ENCODE assay signal across 22 mouse cellular contexts in genomic region chr3:121558861-121559260, GRCm38 (mm10). TPM values are rescaled to one million over a fixed set of nuclear protein-coding genes. Genes with fewer than 3 reads are reported as not detected.
DNase-seq lines count a peak whose midpoint lies in the region; ATAC-seq and TF ChIP-seq lines count a peak whose summit lies in the region.
"Had no signal": no experiment of that assay in that cellular context is flagged by ENCODE, and none has a peak within 500 bp of the region (broad histone marks: within the 10 kb centered on the region; RNA-seq: fewer than 3 reads in every experiment).

No protein-coding gene starts in this region.

- H3K4me3 ChIP-seq in lung, embryonic 14.5 days (ENCODE audit: low read depth, low read length): no peak overlapping the region
- H3K4me3 ChIP-seq in lung, adult 2 months (replicated peaks; ENCODE audit: extremely low read depth, low read depth, low read length): no peak overlapping the region
- H3K4me3 ChIP-seq in ES-Bruce4 (ENCODE audit: low read depth, low read length): no peak overlapping the region
- peak overlapping the region in 1 of 2 experiments; percentile 14; a peak in 2 of 4 replicates for H3K4me3 ChIP-seq in ES-E14 (ENCODE audit: insufficient read depth in 1 of 2, low read depth in 1 of 2, low read length in 2 of 2, poor library complexity in 1 of 2, severe bottlenecking in 1 of 2)
- H3K4me3 ChIP-seq in stomach, postnatal 0 days (ENCODE audit: low read depth, low read length): no peak overlapping the region
- H3K4me3 ChIP-seq: embryonic facial prominence, embryonic 15.5 days; erythroblast, embryonic 14.5 days; forebrain, embryonic 10.5 days; heart, embryonic 10.5 days; hindbrain, embryonic 15.5 days had no signal

- no peaks in the 10 kb centered on the region for H3K36me3 ChIP-seq in lung, embryonic 14.5 days (ENCODE audit: insufficient read depth)
- H3K36me3 ChIP-seq in ES-Bruce4 (ENCODE audit: control insufficient read depth, insufficient read depth, low read length, poor library complexity, severe bottlenecking): no peaks in the 10 kb centered on the region
- H3K36me3 ChIP-seq in ES-E14 (ENCODE audit: control insufficient read depth, insufficient read depth, low read length, poor library complexity, severe bottlenecking): no peaks in the 10 kb centered on the region
- no peaks in the 10 kb centered on the region for H3K36me3 ChIP-seq in stomach, postnatal 0 days (ENCODE audit: control insufficient read depth, insufficient read depth, low read length)
- H3K36me3 ChIP-seq: embryonic facial prominence, embryonic 15.5 days; forebrain, embryonic 10.5 days; heart, embryonic 10.5 days; hindbrain, embryonic 15.5 days had no signal

- H3K27me3 ChIP-seq in lung, embryonic 14.5 days (ENCODE audit: insufficient read depth, low read length): no peaks in the 10 kb centered on the region
- H3K27me3 ChIP-seq in ES-Bruce4 (ENCODE audit: control insufficient read depth, insufficient read depth, low read length, poor library complexity, severe bottlenecking): no peaks in the 10 kb centered on the region
- no peaks in the 10 kb centered on the region for H3K27me3 ChIP-seq in stomach, postnatal 0 days (ENCODE audit: control insufficient read depth, insufficient read depth, low read length)
- H3K27me3 ChIP-seq: CH12.LX; embryonic facial prominence, embryonic 15.5 days; hindbrain, embryonic 15.5 days had no signal

- in situ Hi-C loops in ES-E14 (cut with MboI; ENCODE audit: low sequenced_read_pairs in 2 of 2, unreplicated experiment in 2 of 2): loop anchor here in 1 of 2 experiments (10.0 kb wide), 1 partner anchor 166 kb away; the partner anchor contains the start of gene F3

- TF ChIP-seq EP300 in ES-Bruce4 (IDR thresholded peaks at IDR 0.05; ENCODE audit: insufficient read depth, low read depth, low read length): 0 out of 2 replicates have a peak, but pooled peaks have one; percentile 21
- TF ChIP-seq EP300 in stomach, postnatal 0 days (optimal IDR thresholded peaks at IDR 0.05): no peak

- no peak for ATAC-seq in lung, embryonic 14.5 days (ENCODE audit: insufficient read depth)
- ATAC-seq in stomach, postnatal 0 days (ENCODE audit: low FRiP score, low TSS enrichment): no peak
- ATAC-seq: forebrain, embryonic 16.5 days had no signal

- no peak for TF ChIP-seq POLR2A in lung, adult 2 months (IDR thresholded peaks at IDR 0.05; ENCODE audit: borderline replicate concordance, extremely low read depth, low read depth, low read length)
- no peak for TF ChIP-seq POLR2A in ES-Bruce4 (IDR thresholded peaks at IDR 0.05; ENCODE audit: insufficient read depth, low read length)

- peaks cover 6% of the 10 kb centered on the region; the same call in 1 of the 2 replicates for H3K4me1 ChIP-seq in lung, embryonic 14.5 days (ENCODE audit: insufficient read depth)
- peaks cover 7% of the 10 kb centered on the region; the same call in 1 of the 2 replicates for H3K4me1 ChIP-seq in lung, adult 2 months (ENCODE audit: control insufficient read depth, insufficient read depth, low read length)
- peaks cover 8% of the 10 kb centered on the region for H3K4me1 ChIP-seq in ES-Bruce4 (ENCODE audit: control insufficient read depth, insufficient read depth, low read length)
- peaks cover 0 to 10% of the 10 kb centered on the region in 2 experiments; a peak in 2 of 4 replicates for H3K4me1 ChIP-seq in ES-E14 (ENCODE audit: control insufficient read depth in 2 of 2, insufficient read depth in 2 of 2, low read length in 2 of 2, poor library complexity in 1 of 2)
- no peaks in the 10 kb centered on the region for H3K4me1 ChIP-seq in stomach, postnatal 0 days (replicated peaks; ENCODE audit: control insufficient read depth, insufficient read depth)
- H3K4me1 ChIP-seq: hindbrain, embryonic 15.5 days had no signal

- peak overlapping the region; percentile 62 for H3K27ac ChIP-seq in lung, embryonic 14.5 days (ENCODE audit: low read depth)
- peak overlapping the region; percentile 90 for H3K27ac ChIP-seq in ES-Bruce4 (ENCODE audit: insufficient read depth, low read length)
- H3K27ac ChIP-seq in ES-E14 (ENCODE audit: insufficient read depth, low read depth, low read length, poor library complexity, severe bottlenecking): peak overlapping the region; percentile 92
- H3K27ac ChIP-seq in stomach, postnatal 0 days (replicated peaks): peak overlapping the region; percentile 84; the same call in 1 of the 2 replicates
- H3K27ac ChIP-seq: heart, embryonic 10.5 days; hindbrain, embryonic 15.5 days had no signal

- no peak overlapping the region for H3K4me2 ChIP-seq in lung, embryonic 14.5 days
- no peak overlapping the region for H3K4me2 ChIP-seq in stomach, postnatal 0 days (replicated peaks; ENCODE audit: low read depth)
- H3K4me2 ChIP-seq: embryonic facial prominence, embryonic 15.5 days; hindbrain, embryonic 15.5 days had no signal

- WGBS in lung, embryonic 14.5 days: 84% methylated on average over 8 of the region's 8 CpGs
- WGBS in lung, adult 2 months: 83% methylated on average over 8 of the region's 8 CpGs
- WGBS in stomach, postnatal 0 days: 82% methylated on average over 8 of the region's 8 CpGs

- no peak overlapping the region for H3K9ac ChIP-seq in lung, embryonic 14.5 days
- H3K9ac ChIP-seq in ES-Bruce4 (ENCODE audit: low read depth, poor library complexity, severe bottlenecking): no peak overlapping the region
- peak overlapping the region; percentile 46; the same call in 1 of the 2 replicates for H3K9ac ChIP-seq in ES-E14 (ENCODE audit: insufficient read depth, low read depth, low read length, poor library complexity, severe bottlenecking)
- H3K9ac ChIP-seq in stomach, postnatal 0 days (ENCODE audit: low read length): no peak overlapping the region
- H3K9ac ChIP-seq: embryonic facial prominence, embryonic 15.5 days; hindbrain, embryonic 15.5 days had no signal

- no peak for TF ChIP-seq CTCF in lung, embryonic 14.5 days (IDR thresholded peaks at IDR 0.05; ENCODE audit: low read depth)
- no peak for TF ChIP-seq CTCF in lung, adult 2 months (IDR thresholded peaks at IDR 0.05; ENCODE audit: insufficient read depth, low read length)
- TF ChIP-seq CTCF in ES-Bruce4 (IDR thresholded peaks at IDR 0.05; ENCODE audit: low read depth, low read length): no peak
- TF ChIP-seq CTCF in stomach, postnatal 0 days (IDR thresholded peaks at IDR 0.05; ENCODE audit: low read depth): no peak

- no peak for DNase-seq in lung, embryonic 14.5 days
- no peak for DNase-seq in lung, adult 2 months
- DNase-seq in ES-E14 (ENCODE audit: low read depth, low spot score): no peak
- DNase-seq in stomach, postnatal 0 days (ENCODE audit: low spot score): no peak
- no peak for DNase-seq in right cerebral cortex, adult 2 months (ENCODE audit: low spot score in 2 of 2)
- DNase-seq: adrenal gland, adult 2 months; adrenal gland, postnatal 36 days; cerebellum, adult 8-10 months; cerebellum, postnatal 14 days; embryo, embryonic 11 days; gastrocnemius, postnatal 10 days; heart, adult 18-20 months; heart, postnatal 10 days had no signal

- no peaks in the 10 kb centered on the region for H3K9me3 ChIP-seq in lung, embryonic 14.5 days (ENCODE audit: low read depth, low read length)
- no peaks in the 10 kb centered on the region for H3K9me3 ChIP-seq in ES-Bruce4 (replicated peaks; ENCODE audit: control insufficient read depth, insufficient read depth, low read length, poor library complexity, severe bottlenecking)
- H3K9me3 ChIP-seq in ES-E14 (ENCODE audit: control insufficient read depth, insufficient read depth, low read depth, low read length): no peaks in the 10 kb centered on the region
- H3K9me3 ChIP-seq in stomach, postnatal 0 days (ENCODE audit: control insufficient read depth, low read length): no peaks in the 10 kb centered on the region
- H3K9me3 ChIP-seq: embryonic facial prominence, embryonic 15.5 days; forebrain, embryonic 10.5 days; heart, embryonic 10.5 days; hindbrain, embryonic 15.5 days had no signal

TF ChIP-seq in ES-E14, 5 proteins besides CTCF, POLR2A, EP300 and RAD21:
- TF ChIP-seq MAFK (IDR thresholded peaks at IDR 0.05; ENCODE audit: insufficient read depth, low read depth, low read length) (no peak), HCFC1 (IDR thresholded peaks at IDR 0.05; ENCODE audit: borderline replicate concordance, insufficient read depth, low read length) (no peak)
TF ChIP-seq in ES-E14: peak in this region for 0.

RNA-seq across cellular contexts. Expression of gene Slc44a3, which starts 26.7 kb away (rescaled TPM):
- polyA plus RNA-seq in lung, embryonic 14.5 days (2014; fragmentation: Nextera tagmentation; extraction: Ambion mirVana): 12.0 and 12.2 TPM in 2 replicates
- 17.6 and 23.2 TPM in 2 replicates for polyA plus RNA-seq in lung, adult 2 months (2012; rRNA removed)
- polyA plus RNA-seq in ES-Bruce4 (2011; ENCODE audit: insufficient read depth, insufficient read length, low read depth, missing spikeins): 5.0 and 5.1 TPM in 2 replicates
- total RNA-seq in ES-E14 (2012; rRNA removed): 1.5 and 2.3 TPM in 2 replicates
- polyA plus RNA-seq in stomach, postnatal 0 days (2015; fragmentation: Nextera tagmentation; extraction: Ambion mirVana): 42.7 and 44.8 TPM in 2 replicates
- total RNA-seq: CH12.LX; hematopoietic stem cell, adult 5-6 weeks had no signal
- polyA plus RNA-seq: erythroblast, embryonic 14.5 days had no signal
